Mouse (Mus musculus) ES-CJ7 (cell line): ENCODE results near the gene Mllt1.
A peak's percentile ranks its signal among the peaks of the same experiment; 100 is the strongest.

Experiments used
- DNase-seq: peaks from one replicate; pipeline ENCODE4 v3.0.0; 2011; ENCODE audit warnings: low read depth, low spot score

Gene Mllt1

DNA sequence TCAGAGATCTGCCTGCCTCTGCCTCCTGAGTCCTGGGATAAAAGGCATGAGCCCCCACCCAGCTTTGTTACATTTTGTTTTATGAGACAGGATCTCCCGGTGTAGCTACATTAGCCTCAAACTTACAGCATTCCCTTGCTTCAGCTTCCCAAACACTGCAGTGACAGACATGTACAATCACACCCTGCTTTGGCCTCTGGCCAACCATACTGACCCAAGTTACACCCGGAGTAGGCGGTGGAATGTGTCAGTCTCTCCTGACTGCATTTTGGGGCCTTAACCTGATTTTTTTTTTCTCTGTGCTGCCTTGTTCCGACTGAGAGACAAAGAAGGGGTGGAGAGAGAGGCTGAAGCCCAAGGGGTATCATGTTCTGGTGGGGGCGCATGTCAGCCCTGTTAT is 50.9 kb downstream of the Mllt1 start:
- peak; percentile 33 for DNase-seq

DNA sequence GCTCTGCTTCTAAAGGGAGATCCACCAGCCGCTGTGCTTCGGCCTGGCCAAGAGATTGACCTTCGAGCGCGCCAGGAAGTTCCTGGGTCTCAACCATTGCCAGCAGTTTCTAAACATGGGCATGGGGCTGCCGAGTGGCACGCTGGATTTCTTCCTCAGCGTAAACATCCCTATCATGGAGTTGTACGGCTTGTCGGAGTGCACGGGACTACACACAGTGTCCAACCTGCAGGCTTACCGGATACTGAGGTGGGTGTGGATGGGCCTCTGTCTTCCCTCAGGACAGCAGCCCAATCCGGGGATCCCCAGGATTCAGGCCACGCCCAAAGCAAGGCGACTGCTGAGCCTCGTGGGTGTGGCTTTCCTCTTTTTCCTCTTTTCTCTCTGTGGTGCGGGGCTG is 51.6 kb downstream of the Mllt1 start:
- peak; percentile 89 for DNase-seq

DNA sequence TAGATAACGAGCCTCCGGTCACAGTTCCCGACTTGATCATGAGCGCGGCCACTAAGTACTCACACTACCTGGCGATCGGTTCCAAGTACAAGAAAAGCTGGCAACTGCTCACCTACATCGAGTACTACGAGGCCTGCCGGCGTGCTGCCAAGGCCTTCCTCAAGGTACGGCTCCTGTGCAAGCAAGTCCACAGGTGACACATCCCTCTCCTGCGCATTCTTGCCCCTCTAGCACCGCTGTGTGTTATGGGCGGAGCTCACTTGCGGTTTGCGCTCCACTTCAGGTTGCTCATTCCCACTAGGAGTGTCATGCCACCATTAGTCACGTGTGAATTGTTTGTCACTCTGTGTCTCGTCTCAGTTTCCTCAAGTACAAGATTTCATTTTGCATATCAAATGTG is 57.8 kb downstream of the Mllt1 start:
- DNase-seq = peak; percentile 81

DNA sequence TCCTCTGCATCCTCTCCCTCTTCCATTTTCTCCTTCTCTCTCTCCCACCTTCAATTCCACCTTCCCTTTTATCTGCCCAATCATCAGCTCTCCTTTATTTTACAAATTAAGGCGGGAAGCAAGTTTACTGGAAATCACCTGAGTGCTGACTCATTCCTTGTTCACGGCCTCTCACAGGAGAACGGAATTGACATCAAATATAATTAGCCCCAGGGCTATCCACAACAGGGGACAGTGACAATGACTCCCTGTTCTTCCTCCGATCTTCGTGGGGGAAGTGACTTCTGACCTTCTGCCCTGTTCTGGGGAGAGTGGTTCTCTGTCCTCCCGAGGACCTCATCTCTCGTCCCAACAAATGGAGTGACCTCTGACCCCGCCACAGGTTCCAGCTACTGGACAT is 58.2 kb downstream of the Mllt1 start:
- peak; percentile 80 for DNase-seq

DNA sequence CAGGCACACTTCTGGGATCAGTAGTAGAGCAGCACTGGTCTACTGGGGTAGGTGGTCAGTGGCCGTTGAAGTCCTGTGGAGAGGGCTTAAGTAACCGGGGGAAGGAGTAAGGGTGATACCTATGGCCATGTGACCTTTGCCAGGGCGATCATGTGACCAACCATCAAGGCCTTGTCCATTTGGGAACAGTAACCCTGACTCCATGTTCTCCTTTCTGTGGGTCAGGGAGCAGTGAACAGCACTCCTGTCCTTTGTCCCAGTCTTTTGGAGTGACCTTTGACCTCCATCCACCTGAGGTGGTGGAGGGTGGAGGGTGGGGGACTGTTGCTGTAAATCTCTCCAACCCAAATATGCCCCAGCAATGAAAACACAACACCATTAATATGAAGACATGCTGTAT is 58.8 kb downstream of the Mllt1 start:
- DNase-seq = peak; percentile 73

DNA sequence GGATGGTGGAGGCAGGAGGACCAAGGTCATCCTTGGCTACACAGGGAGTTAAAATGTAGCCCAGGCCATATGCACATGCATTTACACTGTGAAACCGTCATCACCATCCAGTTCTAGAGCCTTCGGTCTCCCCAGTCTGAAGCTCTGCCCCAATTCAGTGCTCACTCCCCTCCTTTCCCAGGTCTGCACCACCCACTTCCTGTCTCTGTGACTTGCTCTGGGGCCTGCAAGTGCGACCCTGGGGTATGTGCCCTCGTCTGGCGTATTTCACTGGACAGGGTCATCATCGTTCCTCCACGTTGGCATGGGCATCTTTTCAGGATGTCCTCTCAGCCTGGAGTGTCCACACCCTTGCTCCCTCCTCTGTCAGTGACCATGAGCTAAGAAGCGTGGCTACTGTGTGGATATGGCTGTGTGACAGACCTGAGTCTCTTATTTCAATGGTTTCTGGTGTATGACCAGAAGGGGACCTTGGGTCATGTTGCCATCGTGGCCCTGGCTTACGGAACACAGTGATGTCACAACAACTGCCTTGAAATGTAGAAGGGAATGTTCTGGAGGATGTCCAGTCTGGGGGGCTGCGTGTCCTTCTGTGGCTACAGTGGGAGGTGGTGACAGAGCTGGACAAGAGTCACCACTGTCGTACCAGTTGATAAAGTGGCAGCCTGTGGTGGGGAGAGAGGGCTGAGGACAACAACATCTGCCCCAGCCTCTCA is 60.1 kb downstream of the Mllt1 start, which contains the start of gene 1700061G19Rik:
TSS of gene 1700061G19Rik (plus strand) at position 542 of the 716 bp plus-strand sequence.
- no peak for DNase-seq

DNA sequence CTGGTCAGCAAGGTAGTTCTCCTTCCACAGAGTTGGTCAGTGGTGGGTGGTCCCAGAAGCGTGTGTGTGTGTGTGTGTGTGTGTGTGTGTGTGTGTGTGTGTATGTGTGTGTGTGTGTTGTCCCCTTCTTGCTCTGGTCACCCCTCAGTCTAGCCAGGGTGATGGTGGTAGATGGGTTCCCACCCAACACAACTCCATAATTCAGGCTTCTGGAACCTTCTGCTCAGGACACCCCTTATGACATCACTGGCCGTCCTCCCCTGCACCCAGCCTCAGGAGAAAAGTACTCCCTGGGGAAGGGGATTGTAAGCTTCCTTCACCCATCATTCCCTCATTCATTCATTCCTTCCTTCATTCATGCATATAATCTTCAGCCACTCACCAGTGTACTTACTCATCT is 61.0 kb downstream of the Mllt1 start, which contains the start of gene Acsbg2:
TSS of gene Acsbg2 (minus strand) at position 211 of the 400 bp plus-strand sequence.
- no peak for DNase-seq

DNA sequence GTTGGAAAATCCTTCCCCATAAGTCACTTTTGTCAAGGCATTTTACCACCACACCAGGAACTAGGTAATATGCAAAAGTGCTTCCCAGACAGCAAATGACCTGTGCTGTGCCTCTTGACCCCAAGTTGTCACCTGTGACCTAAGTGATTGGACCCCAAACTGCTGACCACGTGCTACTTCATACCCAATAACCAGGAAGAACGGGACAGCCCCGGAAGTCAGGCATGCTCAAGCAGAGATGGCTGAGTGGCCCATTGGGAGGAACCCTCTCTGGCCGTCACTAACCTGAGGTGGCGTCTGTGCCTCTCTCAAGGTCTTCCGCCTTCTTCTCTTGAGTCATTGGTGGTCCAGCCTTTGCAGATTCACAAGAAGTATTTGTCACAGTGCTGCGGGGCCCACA is 62.7 kb downstream of the Mllt1 start:
- DNase-seq = no peak

DNA sequence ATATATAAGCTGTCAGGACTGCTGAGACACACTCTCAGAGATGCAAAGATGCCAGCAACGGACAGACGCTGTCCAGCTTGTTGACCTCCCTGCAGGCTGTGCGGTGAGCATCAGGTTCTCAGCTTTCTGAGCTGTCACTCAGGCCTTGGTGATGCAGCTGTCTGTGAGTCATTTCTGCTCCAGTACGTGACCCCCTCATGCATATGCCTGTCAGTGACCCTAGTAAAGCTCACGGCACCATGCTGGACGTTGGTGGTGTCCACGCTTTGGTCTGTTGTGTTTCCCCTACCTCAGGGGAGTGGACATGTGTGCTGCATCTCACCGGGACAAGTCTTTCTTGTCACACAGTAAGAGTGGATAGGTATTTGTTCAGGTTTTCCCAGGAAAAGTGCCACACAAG is 63.4 kb downstream of the Mllt1 start:
- no peak for DNase-seq

DNA sequence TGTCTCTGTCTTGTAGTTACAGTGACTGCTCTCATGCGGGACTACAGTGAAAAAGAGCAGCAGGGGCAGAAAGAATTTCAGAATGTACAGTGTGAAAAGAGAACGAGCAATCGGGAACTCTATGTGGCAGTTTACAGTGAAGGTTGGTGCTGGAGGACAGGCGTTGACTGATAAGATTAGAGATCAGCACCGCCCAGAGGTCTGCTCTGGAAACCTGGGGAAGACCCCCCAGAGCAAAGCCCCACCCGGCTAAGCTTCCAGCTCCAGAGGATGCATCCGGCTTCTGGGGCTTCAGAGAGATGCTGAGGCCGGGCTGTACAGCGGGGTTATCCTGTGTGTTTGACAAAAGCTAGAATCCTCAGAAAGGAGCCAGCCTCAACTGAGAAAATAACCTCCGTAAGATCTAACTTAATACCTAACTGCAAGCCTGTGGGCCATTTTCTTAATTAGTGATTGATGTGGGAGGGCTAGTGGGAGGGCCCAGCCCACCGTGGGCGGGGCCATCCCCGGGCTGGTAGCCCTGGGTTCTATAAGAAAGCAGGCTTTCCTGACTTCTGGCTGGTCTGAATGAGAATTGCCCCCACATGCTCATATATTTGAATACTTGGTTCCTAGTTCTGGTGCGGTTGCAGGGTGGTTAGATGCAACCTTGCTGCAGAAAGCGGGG is 64.8 kb downstream of the Mllt1 start:
- no peak for DNase-seq

DNA sequence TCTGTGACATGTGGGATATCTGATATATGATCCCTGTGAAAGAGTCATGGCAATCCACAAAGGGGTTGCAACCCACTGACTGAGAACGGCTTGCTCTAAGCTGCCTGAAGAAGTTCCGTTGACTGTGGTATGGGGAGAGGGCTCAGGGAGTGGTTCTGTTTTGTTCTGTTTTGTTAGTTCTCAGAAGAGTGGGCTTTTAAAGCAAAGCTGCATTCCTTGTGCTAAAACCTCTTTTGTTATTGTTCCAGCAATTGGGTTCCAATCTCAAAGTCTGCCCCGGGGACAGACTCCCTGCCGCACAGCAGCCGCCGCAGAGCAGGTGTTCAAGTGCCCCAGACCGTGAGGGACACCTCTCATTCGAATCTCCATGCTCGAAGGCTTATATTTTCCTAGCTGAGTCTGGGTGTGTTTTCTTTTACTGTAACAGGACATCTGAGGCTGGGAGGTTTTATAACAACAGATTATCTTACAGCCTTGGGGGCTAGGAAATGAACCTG is 65.7 kb downstream of the Mllt1 start:
- peak; percentile 59 for DNase-seq

DNA sequence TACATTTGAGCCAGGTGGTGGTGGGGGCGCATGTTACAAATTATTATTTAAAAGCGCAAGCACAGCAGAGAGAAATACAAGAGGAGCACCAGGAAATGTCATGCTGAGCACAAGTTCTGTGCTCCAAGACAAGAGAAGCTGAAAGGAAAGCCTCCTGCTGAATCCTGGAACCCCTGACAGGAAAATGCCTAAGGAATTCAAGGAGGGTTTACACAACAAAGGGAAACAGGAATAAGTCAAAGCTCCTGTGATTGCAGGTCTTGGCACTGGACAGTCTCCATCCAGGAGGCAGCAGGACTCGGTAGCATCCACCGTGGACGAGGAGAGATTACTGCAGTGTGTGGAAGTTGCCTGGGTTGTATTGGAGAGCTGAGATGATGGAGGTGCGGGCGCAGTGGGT is 69.1 kb downstream of the Mllt1 start:
- DNase-seq = no peak

DNA sequence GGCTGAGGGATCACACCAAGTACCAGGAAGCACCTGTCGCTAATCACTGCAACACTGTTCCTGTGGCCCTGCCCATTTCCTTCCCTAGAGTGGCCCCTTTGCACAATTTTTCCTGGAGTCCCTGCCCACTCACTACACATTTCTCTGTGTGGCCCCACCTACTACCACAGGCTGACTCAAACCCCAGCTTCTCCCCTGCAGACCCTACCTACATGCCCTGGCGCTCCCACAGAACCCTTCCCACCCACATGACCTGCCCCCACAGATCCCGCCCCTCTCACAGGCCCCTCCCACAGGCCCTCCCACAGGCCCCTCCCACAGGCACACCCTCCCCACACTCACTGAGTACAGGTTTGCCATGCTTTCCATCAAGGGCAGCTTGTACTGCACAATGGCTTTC is 74.0 kb downstream of the Mllt1 start:
- peak; percentile 90 for DNase-seq

DNA sequence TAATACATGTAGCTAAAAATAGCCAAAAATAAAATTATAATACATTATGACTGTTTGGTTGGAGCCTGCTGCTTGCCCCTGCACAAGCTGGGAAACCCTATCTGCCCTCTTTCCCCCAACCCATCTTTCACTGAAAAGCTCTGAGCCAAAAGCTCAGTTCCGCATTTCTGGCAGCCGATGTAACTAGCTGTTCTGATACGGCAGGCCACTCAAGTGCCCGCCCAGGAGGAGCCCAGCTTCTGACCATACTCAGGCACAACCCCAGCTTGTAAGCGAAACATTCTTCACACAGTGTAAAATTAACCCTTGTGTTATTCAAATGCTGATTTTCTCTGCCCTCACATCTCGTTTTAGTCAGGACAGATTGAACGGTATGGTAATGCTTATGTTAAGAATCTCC is 76.3 kb downstream of the Mllt1 start:
- no peak for DNase-seq

DNA sequence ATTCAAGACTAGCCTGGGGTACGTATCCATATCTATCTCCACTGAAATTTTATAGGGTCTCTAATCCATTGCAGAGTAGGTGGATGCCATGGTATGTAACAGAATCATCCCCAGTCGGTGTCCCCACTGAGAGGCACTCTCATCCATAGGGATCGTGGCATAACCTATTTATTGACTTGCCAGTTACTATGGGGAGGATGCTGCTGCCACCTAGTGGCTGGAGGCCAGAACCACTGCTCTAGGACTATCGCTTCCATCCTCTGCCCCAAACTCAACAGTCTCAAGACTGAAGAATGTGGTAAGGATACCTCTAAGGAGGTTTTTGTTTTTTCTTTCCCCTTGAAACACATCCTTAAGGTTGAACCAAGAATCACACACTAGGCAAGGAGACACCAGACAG is 77.0 kb downstream of the Mllt1 start:
- DNase-seq = peak; percentile 91

DNA sequence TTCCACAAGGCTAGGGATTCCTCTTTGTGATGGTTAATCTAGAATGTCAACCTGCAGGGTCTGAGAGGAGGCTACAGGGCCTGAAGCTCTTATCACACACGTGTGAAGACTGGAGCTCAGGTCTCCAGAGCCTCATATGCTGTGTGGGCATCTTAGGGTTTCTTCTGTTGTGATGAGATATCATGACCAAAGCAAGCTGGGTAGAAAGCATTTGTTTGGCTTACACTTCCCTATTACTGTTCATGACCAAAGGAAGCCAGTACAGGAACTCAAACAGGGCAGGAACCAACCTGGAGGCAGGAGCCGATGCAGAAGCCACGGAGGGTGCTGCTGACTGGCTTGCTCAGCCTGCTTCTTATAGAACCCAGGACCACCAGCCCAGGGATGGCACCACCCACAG is 79.8 kb downstream of the Mllt1 start:
- DNase-seq = no peak

DNA sequence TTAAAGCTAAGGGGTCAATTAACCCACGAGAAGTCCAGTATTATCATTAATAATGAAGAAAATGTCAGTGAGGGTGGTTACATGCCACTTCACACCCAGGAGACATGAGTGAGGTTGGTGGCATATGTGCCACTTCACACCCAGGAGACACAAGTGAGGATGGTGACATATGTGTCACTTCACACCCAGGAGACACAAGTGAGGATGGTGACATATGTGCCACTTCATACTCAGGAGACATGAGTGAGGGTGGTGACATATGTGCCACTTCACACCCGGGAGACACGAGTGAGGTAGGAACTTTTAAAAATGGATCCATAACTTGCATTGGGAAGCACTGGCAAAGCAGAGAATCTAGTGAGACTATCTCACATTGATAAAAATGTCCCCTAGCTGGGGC is 84.0 kb downstream of the Mllt1 start:
- DNase-seq = no peak

DNA sequence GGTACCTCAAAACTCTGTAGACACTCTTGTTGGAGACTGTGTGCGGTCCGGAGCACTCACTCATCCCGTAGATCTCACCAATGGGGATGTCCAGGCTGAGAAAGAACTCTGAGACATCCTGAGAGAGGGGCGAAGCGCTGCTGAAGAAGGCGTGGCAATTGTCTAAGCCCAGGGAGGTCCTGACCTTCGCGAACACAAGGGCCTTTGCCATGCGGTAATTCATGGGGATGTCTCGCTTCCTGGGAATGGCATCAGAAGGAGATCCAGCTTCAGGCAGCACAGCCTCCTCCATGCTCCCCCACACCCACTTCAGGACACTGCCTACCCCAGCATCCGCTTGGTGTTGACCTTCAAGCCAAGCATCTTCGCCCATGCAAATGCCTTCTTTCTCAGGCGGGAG is 85.5 kb downstream of the Mllt1 start:
- DNase-seq = peak; percentile 56

DNA sequence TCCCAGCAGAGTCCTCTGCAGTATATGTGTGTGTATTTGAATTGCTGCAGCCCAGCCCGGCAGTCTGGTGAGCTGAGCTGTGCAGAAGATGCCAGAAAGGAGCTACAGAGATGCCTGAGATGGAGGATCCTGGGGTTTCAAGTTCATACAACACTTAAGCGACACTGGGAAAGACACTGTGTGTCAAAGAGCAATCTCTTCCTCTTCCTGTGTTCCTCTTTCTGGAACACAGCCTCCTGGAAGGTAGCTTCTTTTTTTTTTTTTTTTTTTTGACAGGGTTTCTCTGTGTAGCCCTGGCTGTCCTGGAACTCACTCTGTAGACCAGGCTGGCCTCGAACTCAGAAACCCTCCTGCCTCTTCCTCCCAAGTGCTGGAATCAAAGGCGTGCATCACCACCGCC is 86.4 kb downstream of the Mllt1 start:
- no peak for DNase-seq

DNA sequence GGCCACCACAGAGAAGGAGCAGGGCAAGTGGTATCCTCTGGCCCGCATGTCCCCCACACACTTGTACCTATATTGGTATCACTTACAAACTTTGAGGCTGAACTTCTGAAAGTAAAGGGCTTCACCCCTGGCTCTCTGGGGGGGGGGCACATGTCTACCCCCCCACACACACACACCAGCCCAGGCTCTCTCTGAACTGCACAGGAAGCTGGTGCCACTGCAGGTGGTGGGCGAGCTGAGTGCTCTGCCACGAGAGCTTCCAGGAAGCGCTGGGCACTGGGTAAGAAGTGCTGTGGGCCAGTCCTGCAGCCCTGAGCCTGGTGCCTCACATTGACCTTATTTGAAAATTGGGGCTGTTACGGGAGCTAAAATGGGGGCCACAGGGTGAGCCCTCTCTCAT is 91.5 kb downstream of the Mllt1 start:
- DNase-seq = no peak
